Mouse (Mus musculus) central nervous system, embryonic 11.5 days (tissue): ENCODE measurements around the gene Efna4. TPM values are rescaled to one million over a fixed set of nuclear protein-coding genes. Genes with fewer than 3 reads are reported as not detected.

Experiments used
- polyA plus RNA-seq: library from polyadenylated mRNA; depleted of rRNA; stranded (reverse); fragments of >200 nt; gene quantifications from 2 replicates; pipeline ENCODE4 v1.2.3, GENCODE M21; 2012; rRNA removed

The Efna4 gene
- 32.7 and 40.6 TPM in 2 replicates for polyA plus RNA-seq

DNA sequence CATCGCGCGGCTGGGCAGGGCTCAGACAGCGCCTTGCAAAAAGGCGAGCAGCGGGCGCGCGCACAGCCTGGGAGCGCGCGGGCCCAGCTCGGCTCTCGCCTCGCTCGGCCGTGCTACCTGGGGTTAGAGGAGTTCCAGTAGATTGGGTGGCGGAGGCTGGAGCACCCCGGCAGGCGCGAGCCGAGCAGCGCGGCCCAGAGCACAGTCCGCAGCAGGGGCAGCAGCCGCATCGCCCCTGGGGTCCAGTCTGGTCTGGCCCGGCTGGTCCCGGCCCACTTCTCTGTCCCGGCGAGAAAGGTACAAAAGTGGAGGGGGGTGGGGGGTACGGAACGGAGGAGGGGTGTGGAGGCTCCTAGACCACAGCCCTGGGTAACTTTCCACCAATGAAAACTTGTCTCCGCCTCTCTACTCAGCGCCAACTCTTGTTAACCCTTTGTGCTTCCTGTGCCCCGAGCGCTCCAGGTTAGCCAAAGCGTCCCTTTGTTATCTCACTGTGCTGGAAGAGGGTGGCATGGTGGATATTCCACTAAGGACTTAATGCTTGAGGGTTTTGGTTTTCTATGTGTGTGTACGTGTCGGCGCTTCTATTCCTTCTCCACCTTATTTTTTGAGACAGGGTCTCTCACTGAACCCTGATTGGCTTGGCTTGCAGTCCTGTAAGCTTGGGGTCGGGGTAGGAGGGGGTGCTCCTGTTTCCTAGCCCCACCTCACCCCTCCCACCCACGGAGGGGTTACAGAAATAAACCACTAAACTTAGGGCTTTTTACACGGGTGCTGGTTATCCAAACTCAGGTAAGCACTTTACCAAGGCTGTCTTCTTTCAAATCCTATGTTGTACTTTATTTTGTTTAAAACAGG is at the start of gene Efna4:
Gene Efna4 (minus strand): TSS at position 308 of the 858 bp plus-strand sequence.

DNA sequence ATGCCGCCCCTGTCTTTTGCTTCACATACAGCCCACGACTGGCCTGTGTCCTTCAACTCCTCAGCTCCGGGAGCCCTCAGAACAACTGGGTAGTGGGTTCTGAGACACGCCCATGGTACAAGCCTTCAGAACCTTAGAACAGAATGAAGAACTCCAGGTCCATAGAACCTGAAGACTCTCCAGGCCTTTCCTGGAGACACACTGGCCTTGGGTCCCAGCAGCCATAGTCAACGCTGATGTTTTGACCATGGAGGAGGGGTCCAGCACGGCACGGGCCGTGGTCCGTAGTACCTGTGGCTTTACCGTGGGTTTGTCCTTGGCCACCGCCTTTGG is 27.3 kb upstream of the Efna4 start, which contains the start of gene Dcst1:
Gene Dcst1 (minus strand): TSS at position 101 of the 333 bp plus-strand sequence.

DNA sequence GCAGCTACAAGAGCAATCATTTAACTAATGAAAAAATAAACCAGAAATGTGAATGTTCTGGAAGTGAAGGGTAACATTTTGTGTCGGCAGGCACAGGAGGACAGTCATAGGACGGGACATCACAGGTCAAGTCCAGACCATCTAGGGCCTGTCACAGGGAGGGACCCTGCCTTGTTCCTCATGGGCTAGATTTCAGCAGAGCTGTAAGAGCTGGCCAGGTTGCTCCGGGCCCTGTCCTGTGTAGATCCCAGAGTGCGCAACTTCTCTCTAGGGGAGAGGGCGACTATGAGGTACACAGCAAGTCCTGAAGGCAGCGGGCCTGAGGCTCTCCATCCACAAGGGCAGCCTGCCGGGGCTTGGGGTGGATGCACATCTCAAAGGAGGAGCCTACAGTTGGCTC is 23.8 kb upstream of the Efna4 start, which contains the start of gene Dcst2:
Gene Dcst2 (plus strand): TSS at position 301 of the 400 bp plus-strand sequence.

DNA sequence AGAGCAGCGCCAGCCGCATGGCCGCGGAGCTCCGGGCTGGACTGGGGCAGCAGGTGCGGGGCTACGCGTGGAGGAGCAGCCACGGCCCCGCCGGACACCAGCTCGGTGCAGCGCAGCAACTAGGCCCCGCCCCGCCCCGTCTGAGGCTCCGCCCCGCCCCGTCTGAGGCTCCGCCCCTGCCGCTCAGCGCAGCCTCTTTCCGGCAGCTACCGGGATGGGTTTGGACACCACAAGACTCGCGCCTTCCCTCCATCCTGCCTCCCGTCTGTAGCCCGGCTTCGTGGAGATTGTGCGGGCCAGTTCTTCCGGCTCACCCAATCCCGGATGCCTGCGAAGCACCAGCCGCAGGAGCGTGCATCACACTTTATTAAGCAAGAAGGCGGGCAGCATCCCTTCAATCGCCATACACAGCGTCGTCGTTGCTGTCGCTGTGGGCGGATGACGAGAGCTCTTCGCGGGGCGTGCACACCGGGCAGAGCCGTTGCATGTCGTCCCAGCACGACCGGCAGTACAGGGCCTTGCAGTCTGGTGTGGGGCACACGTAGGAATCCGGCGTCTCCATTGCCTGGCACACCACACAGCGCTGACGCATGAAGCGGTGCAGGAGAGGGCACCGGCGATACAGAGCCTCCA is 12.2 kb upstream of the Efna4 start, which contains the start of gene Adam15:
Gene Adam15 (minus strand): TSS at position 128 of the 633 bp plus-strand sequence.

DNA sequence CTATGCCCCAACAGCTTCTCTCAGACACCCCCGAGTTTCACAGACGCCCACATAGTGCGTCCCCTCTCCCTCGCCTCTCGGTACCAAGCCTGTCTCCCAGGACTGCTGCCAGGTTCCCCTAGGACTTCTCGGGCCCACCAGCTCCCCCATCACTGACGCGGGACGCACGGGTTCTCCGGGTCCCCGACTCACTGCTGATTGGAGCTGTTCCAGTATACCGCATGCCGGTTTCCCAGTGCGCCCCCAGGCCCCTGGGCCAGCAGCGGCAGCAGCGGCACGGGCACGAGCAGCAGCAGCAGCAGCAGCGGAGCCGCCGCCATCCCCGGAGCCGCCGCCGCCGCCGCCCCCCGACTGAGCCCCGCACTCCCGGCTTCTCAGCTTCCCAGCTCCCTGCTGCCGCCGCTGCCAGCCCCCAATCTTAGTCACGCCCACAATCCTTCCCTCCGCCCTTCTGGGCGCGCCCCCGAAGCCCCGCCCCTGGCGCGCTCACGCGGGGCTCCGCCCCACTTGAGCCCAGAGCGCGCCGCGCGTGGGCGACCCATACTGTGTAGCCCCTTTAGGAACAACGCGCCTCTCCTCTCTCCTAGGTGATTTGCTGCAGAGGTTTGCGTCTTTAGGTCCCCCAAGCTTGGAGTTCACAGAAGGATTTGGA is 15.2 kb downstream of the Efna4 start, which contains the start of gene Efna3:
Gene Efna3 (minus strand): TSS at position 452 of the 652 bp plus-strand sequence.

Other genes with a start within 250 kb of the Efna4 start
- gene Rusc1, start 244.7 kb downstream of the Efna4 start, polyA plus RNA-seq, result 29.7 and 37.9 TPM in 2 replicates
- not detected in 2 replicates for gene Gm43738, start 236.9 kb downstream of the Efna4 start, polyA plus RNA-seq
- gene Fdps, start 236.1 kb downstream of the Efna4 start, polyA plus RNA-seq, result 185 and 198 TPM in 2 replicates
- 9.5 and 14.9 TPM in 2 replicates for gene Pklr, start 201.9 kb downstream of the Efna4 start, polyA plus RNA-seq
- gene Hcn3, start 177.8 kb downstream of the Efna4 start, polyA plus RNA-seq, result 10.2 and 12.0 TPM in 2 replicates
- 106 and 144 TPM in 2 replicates for gene Clk2, start 173.2 kb downstream of the Efna4 start, polyA plus RNA-seq
- gene Scamp3, start 160.6 kb downstream of the Efna4 start, polyA plus RNA-seq, result 81.7 and 94.0 TPM in 2 replicates
- gene Fam189b, start 154.9 kb downstream of the Efna4 start, polyA plus RNA-seq, result 45.5 and 48.4 TPM in 2 replicates
- gene Gba, start 135.1 kb downstream of the Efna4 start, polyA plus RNA-seq, result 25.4 and 39.8 TPM in 2 replicates
- gene Thbs3, start 122.8 kb downstream of the Efna4 start, polyA plus RNA-seq, result 106 TPM in 2 replicates
- 176 and 193 TPM in 2 replicates for gene Mtx1, start 110.9 kb downstream of the Efna4 start, polyA plus RNA-seq
- gene Muc1, start 109.0 kb downstream of the Efna4 start, polyA plus RNA-seq, result 11.6 and 12.3 TPM in 2 replicates
- 90.0 and 92.9 TPM in 2 replicates for gene Krtcap2, start 92.1 kb downstream of the Efna4 start, polyA plus RNA-seq
- gene Trim46, start 91.7 kb downstream of the Efna4 start, polyA plus RNA-seq, result 20.5 and 22.4 TPM in 2 replicates
- gene Dpm3, start 78.7 kb downstream of the Efna4 start, polyA plus RNA-seq, result 141 and 150 TPM in 2 replicates
- gene Slc50a1, start 67.5 kb downstream of the Efna4 start, polyA plus RNA-seq, result 29.1 and 51.5 TPM in 2 replicates
- 8.9 and 20.0 TPM in 2 replicates for gene Efna1, start 56.9 kb downstream of the Efna4 start, polyA plus RNA-seq
- 5.5 and 18.9 TPM in 2 replicates for gene Efna3, start 15.1 kb downstream of the Efna4 start, polyA plus RNA-seq
- gene Adam15, start 12.0 kb upstream of the Efna4 start, polyA plus RNA-seq, result 32.0 and 36.4 TPM in 2 replicates
- 0.18 and 0.41 TPM in 2 replicates for gene Dcst2, start 23.9 kb upstream of the Efna4 start, polyA plus RNA-seq
- gene Dcst1, start 27.2 kb upstream of the Efna4 start, polyA plus RNA-seq, result 0.02 and 0.05 TPM in 2 replicates
- gene Zbtb7b, start 56.7 kb upstream of the Efna4 start, polyA plus RNA-seq, result 2.7 and 3.9 TPM in 2 replicates
- 3.2 and 3.6 TPM in 2 replicates for gene Lenep, start 64.8 kb upstream of the Efna4 start, polyA plus RNA-seq
- 22.1 and 30.7 TPM in 2 replicates for gene Flad1, start 73.8 kb upstream of the Efna4 start, polyA plus RNA-seq
- 235 and 307 TPM in 2 replicates for gene Cks1b, start 80.4 kb upstream of the Efna4 start, polyA plus RNA-seq
- 47.1 and 77.1 TPM in 2 replicates for gene Shc1, start 80.4 kb upstream of the Efna4 start, polyA plus RNA-seq
- gene Pygo2, start 92.2 kb upstream of the Efna4 start, polyA plus RNA-seq, result 58.4 and 79.0 TPM in 2 replicates
- gene Pbxip1, start 98.7 kb upstream of the Efna4 start, polyA plus RNA-seq, result 18.5 and 18.7 TPM in 2 replicates
- 54.0 and 72.1 TPM in 2 replicates for gene Pmvk, start 116.5 kb upstream of the Efna4 start, polyA plus RNA-seq
- 1.7 and 2.9 TPM in 2 replicates for gene Kcnn3, start 182.1 kb upstream of the Efna4 start, polyA plus RNA-seq